Mouse (Mus musculus) hindbrain, embryonic 11.5 days (tissue): ENCODE measurements around the gene Qrich1. TPM values are rescaled to one million over a fixed set of nuclear protein-coding genes. Genes with fewer than 3 reads are reported as not detected.

Experiments used
- ATAC-seq: fragments of 200-750 bp; cut with Nextera tagmentation; 2 replicates; pipeline ENCODE4 v1.8.0; 2017; ENCODE audit warnings: mild to moderate bottlenecking, moderate TSS enrichment, moderate library complexity; ENCODE audit not compliant: low FRiP score
- DNase-seq: peaks from one replicate; pipeline ENCODE4 v3.0.0-alpha.2; 2015; ENCODE audit warnings: low spot score
- H3K27ac ChIP-seq: fragments of 300-500 bp; sonication (generic); 2 replicates; pipeline ENCODE4 v1.5.1; 2014; ENCODE audit warnings: mild to moderate bottlenecking, low read depth, low read length
- H3K27me3 ChIP-seq: fragments of 300-500 bp; sonication (generic); 2 replicates; pipeline ENCODE4 v1.6.1; 2014; ENCODE audit warnings: mild to moderate bottlenecking, low read length, moderate library complexity, mixed read lengths; ENCODE audit not compliant: control insufficient read depth, insufficient read depth
- H3K36me3 ChIP-seq: fragments of 300-500 bp; sonication (generic); 2 replicates; pipeline ENCODE4 v1.6.1; 2014; ENCODE audit warnings: mild to moderate bottlenecking, low read length, moderate library complexity, mixed read lengths; ENCODE audit not compliant: control insufficient read depth, insufficient read depth
- H3K4me1 ChIP-seq: fragments of 300-500 bp; sonication (generic); replicated peaks from 2 replicates; pipeline ENCODE4 v1.6.1; 2014; ENCODE audit warnings: low read length, mixed read lengths; ENCODE audit not compliant: control insufficient read depth, insufficient read depth
- H3K4me2 ChIP-seq: fragments of 300-500 bp; sonication (generic); replicated peaks from 2 replicates; pipeline ENCODE4 v1.6.1; 2014; ENCODE audit warnings: mild to moderate bottlenecking, low read depth, low read length
- H3K4me3 ChIP-seq: fragments of 300-500 bp; sonication (generic); 2 replicates; pipeline ENCODE4 v1.5.1; 2014; ENCODE audit warnings: low read depth, low read length
- H3K9ac ChIP-seq: fragments of 300-500 bp; sonication (generic); 2 replicates; pipeline ENCODE4 v1.6.1; 2014; ENCODE audit warnings: low read depth, low read length
- H3K9me3 ChIP-seq: fragments of 300-500 bp; sonication (generic); 2 replicates; pipeline ENCODE4 v1.6.1; 2016; ENCODE audit warnings: low read length; ENCODE audit not compliant: control insufficient read depth
- WGBS: fragments of 180-500 bp; shearing (Covaris S2); extraction: QIAGEN DNeasy Blood & Tissue Kit; methylation state at CpG from one replicate; pipeline ENCODE4 v1.1.7; 2014; 5-methylcytosine and 5-hydroxymethylcytosine counted together
- polyA plus RNA-seq: library from polyadenylated mRNA; unstranded; fragments of >200 nt; fragmentation: Nextera tagmentation; extraction: Ambion mirVana; gene quantifications from 2 replicates; pipeline ENCODE4 v1.2.1, GENCODE M21; 2014

The Qrich1 gene
- polyA plus RNA-seq, 1 experiment from 2014 or later = 154 TPM

DNA sequence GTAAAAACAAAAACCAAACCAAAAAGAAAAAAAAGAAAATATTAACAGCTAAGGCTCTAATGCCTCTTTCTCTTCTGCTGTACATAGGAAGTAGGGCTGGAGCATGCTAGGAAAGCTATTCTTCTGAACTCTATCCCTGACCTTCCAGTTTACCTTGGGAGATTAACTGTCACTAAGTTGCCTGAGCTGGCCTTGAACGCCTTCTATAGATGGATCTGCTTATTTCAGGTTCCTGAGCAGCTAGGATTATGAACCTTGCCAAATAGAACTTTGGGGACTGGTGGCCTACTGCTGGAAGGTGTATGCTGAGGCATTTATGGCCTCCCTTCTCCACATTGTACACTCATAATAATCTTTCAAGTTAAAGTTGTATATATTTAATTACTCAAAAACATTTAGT lies 14.3 kb downstream of the Qrich1 start:
- Histone ChIP-seq H3K4me3 (no peak overlapping the region), H3K27ac (no peak overlapping the region), H3K4me1 (no peaks in the 10 kb centered on the region), H3K36me3 (peaks cover 25% of the 10 kb centered on the region), H3K9ac (no peak overlapping the region), H3K9me3 (no peaks in the 10 kb centered on the region), H3K27me3 (no peaks in the 10 kb centered on the region), H3K4me2 (no peak overlapping the region)
- 94% methylated on average over 1 of the region's 1 CpGs for WGBS
- no peak for ATAC-seq
- DNase-seq = no peak

DNA sequence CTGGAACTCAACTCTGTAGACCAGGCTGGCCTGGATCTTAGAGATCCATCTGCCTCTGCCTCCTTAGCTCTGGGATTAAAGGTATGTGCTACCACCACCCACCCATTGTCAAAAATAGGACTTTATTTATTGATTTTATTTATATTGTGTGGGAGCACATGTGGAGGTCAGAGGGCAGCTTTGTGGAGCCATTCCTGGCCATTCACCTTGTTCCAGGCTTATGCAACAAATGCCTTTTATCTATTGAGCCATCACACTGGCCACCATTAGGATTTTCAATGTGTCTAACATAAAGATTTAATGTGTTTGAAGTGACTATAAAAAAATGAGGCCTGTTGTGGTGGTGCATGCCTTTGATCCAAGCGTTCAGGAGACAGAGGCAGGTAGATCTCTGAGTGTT lies 14.9 kb downstream of the Qrich1 start:
- H3K27ac ChIP-seq = no peak overlapping the region
- 98% methylated on average over 1 of the region's 1 CpGs for WGBS
- H3K36me3 ChIP-seq = peaks cover 25% of the 10 kb centered on the region
- H3K4me3 ChIP-seq = no peak overlapping the region
- DNase-seq = no peak
- no peak for ATAC-seq
- H3K27me3 ChIP-seq = no peaks in the 10 kb centered on the region
- H3K9ac ChIP-seq = no peak overlapping the region
- no peaks in the 10 kb centered on the region for H3K9me3 ChIP-seq
- no peak overlapping the region for H3K4me2 ChIP-seq
- no peaks in the 10 kb centered on the region for H3K4me1 ChIP-seq

DNA sequence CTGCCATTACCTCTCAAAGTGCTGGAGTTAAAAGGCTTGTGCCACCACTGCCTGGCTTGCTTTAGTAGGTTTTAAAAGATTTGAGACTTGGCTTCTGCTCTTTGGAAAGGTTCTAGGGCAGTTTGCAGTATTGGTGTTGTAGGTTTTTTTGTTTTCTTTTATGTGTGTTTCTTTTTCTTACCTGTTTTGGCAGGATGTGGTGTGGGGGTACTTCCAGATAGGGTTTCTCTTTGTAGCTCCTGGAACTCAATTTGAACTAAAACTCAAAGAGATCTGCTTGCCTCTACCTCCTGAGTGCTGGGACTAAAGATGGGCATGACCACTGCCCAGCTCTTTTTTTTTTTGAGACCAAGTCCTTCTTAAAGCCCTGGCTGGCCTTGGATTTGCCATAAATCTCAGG lies 24.2 kb downstream of the Qrich1 start:
- no peaks in the 10 kb centered on the region for H3K4me1 ChIP-seq
- H3K4me3 ChIP-seq = no peak overlapping the region
- H3K9me3 ChIP-seq = no peaks in the 10 kb centered on the region
- DNase-seq (no peak), ATAC-seq (no peak)
- H3K36me3 ChIP-seq = peaks cover 27% of the 10 kb centered on the region; the same call in 1 of the 2 replicates
- no peak overlapping the region for H3K4me2 ChIP-seq
- H3K9ac ChIP-seq = no peak overlapping the region
- no peak overlapping the region for H3K27ac ChIP-seq
- no peaks in the 10 kb centered on the region for H3K27me3 ChIP-seq

DNA sequence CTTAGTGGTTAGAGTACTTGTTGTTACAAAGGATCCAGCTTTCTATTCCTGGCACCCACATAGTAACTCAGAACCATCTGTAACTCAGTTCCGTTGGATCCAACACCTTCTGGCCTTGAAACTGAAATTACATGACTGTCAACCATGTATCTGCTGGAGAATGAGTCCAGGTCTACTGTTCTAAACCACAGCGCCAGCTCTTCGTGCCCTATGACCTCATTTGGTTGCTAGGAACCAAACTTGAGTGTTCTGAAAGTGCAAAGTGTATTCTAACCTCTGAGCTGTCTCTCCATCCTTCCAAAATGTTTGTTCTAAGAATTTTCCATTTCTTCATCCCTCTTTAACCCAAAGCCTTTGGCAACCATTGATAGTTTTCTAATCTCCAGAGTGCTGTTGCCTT lies 29.4 kb downstream of the Qrich1 start:
- no peaks in the 10 kb centered on the region for H3K27me3 ChIP-seq
- H3K4me2 ChIP-seq = no peak overlapping the region
- no peak overlapping the region for H3K27ac ChIP-seq
- no peaks in the 10 kb centered on the region for H3K9me3 ChIP-seq
- H3K36me3 ChIP-seq = peaks cover 27% of the 10 kb centered on the region; the same call in 1 of the 2 replicates
- H3K4me1 ChIP-seq = no peaks in the 10 kb centered on the region
- WGBS = 92% methylated on average over 3 of the region's 3 CpGs
- no peak overlapping the region for H3K9ac ChIP-seq
- ATAC-seq (no peak), DNase-seq (no peak)
- no peak overlapping the region for H3K4me3 ChIP-seq

DNA sequence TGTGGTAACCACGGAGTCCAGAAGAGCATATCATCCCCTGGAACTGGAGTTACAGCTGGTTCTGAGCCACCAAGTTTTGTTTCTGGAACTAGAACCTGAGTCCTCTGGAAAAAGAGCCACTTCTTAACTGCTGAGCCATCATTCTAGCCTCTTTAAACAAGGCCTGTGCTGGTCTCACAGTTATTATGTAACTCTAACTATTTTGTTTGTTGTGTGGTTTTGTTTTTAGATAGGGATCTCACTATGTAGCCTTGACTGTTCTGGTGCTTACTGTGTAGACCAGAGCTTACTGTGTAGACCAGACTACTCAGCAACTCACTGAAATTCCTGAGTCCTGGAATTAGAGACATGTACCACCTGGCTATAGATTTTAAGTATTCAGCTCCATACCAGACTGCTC lies 30.3 kb downstream of the Qrich1 start:
- no peak overlapping the region for H3K4me3 ChIP-seq
- H3K36me3 ChIP-seq = peaks cover 26% of the 10 kb centered on the region; the same call in 1 of the 2 replicates
- no peak overlapping the region for H3K27ac ChIP-seq
- H3K4me2 ChIP-seq = no peak overlapping the region
- no peak overlapping the region for H3K9ac ChIP-seq
- ATAC-seq = no peak
- no peaks in the 10 kb centered on the region for H3K9me3 ChIP-seq
- no peaks in the 10 kb centered on the region for H3K27me3 ChIP-seq
- DNase-seq = no peak
- no peaks in the 10 kb centered on the region for H3K4me1 ChIP-seq
- 96% methylated on average over 1 of the region's 1 CpGs for WGBS

DNA sequence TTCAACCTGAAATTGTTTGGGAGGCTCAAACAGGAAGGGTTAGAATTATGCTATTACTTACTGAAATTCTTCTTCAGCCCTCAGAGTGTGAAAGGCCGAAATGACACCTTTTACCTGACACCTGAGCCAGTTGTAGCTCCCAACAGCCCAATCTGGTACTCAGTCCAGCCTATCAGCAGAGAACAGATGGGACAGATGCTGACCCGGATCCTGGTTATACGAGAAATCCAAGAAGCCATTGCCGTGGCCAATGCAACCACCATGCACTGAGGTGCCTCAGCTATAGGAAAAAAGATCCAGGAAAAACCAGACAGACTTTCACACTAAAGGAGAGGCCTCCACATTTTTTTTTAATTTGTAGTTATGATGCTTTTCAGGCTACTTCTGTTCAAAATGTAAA lies 42.6 kb downstream of the Qrich1 start:
- Histone ChIP-seq H3K9ac (no peak overlapping the region), H3K4me1 (no peaks in the 10 kb centered on the region), H3K36me3 (peaks cover 27% of the 10 kb centered on the region), H3K9me3 (no peaks in the 10 kb centered on the region), H3K4me2 (no peak overlapping the region), H3K27me3 (no peaks in the 10 kb centered on the region), H3K4me3 (no peak overlapping the region), H3K27ac (no peak overlapping the region)
- DNase-seq (no peak), ATAC-seq (no peak)
- 97% methylated on average over 4 of the region's 4 CpGs for WGBS

DNA sequence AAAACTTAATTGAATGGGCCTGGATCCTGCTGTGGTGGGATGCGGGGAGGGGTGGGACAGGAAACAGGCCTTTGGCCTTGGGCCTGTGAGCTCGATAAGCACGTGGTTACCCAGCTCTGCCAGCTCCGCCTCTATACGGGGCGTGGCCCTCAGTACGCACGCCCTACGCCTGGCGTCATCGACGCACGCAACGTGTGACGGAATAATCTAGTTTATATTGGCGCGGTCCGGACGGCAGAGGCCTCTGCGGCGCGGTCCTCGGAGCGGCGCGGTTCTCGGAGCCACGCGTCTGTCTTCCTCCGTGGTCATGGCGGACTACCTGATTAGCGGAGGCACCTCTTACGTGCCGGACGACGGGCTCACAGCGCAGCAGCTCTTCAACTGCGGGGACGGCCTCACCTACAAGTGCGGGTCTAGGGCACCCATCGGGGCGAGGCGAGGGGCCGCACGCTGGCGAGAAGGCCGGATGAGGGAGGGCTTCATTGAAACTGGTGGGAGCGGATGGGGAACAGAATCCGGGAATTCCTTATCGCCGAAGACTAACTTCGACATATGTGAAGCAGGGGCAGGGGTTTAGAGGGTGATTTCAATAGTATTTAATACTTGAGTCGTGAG lies 43.7 kb downstream of the Qrich1 start, which contains the start of gene Impdh2:
Gene Impdh2, plus strand, starts transcription at position 60 of the 615 bp plus-strand sequence.
- Histone ChIP-seq H3K4me1 (no peaks in the 10 kb centered on the region), H3K27ac (peak within 1 kb of the TSS; percentile 54; the same call in 1 of the 2 replicates), H3K27me3 (no peaks in the 10 kb centered on the region), H3K9me3 (no peaks in the 10 kb centered on the region), H3K9ac (peak within 1 kb of the TSS; percentile 68), H3K4me2 (peak within 1 kb of the TSS; percentile 62), H3K36me3 (peaks cover 24% of the 10 kb centered on the region), H3K4me3 (peak within 1 kb of the TSS; percentile 43)
- ATAC-seq (peak; percentile 99), DNase-seq (peak; percentile 99)
- under 1% methylated on average over 50 of the region's 53 CpGs for WGBS

DNA sequence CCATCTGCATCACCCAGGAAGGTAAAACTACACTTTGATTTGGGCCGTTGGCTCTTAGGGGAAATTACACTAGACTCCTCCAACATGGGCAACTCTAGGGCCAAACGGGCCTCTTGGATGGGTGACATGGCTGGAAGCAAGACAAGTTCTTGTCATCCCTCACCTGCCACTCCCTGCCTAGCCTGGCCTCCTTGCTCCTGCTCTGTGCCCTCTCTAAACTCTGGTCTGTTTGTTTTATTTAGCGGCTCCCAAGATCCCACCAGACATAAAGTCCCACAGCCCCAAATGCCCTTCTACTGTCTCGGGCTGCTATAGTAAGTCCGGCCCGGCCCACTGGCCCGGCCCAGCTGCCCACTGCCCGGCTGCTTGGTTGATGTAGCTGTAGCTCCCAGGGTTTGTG lies 47.1 kb downstream of the Qrich1 start:
- 91% methylated on average over 8 of the region's 8 CpGs for WGBS
- H3K9me3 ChIP-seq = no peaks in the 10 kb centered on the region
- no peak overlapping the region for H3K4me3 ChIP-seq
- H3K9ac ChIP-seq = no peak overlapping the region
- H3K27ac ChIP-seq = no peak overlapping the region
- no peaks in the 10 kb centered on the region for H3K27me3 ChIP-seq
- no peak overlapping the region for H3K4me2 ChIP-seq
- no peak for ATAC-seq
- no peak for DNase-seq
- H3K4me1 ChIP-seq = peaks cover 12% of the 10 kb centered on the region
- peaks cover 5% of the 10 kb centered on the region; the same call in 1 of the 2 replicates for H3K36me3 ChIP-seq

DNA sequence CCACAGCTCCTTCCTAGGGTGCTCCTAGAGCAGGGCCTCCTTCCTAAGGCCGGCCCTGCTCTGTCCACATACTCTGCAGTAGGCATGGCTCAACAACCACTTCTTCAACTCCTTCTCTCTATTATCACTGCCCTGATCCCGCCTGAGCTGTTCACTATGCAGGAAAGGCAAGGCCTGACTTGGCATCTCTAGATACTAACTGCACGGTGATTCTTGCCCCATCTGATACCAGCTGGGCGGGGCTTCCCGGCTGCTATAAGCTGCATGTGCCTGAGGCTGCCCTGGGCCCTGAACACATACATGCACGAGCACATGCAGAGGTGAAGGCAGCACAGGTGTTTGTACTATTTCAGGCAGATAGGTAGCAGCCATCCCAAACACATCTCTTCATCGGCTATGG lies 47.5 kb downstream of the Qrich1 start:
- Histone ChIP-seq H3K36me3 (peaks cover 5% of the 10 kb centered on the region; the same call in 1 of the 2 replicates), H3K4me2 (no peak overlapping the region), H3K9me3 (no peaks in the 10 kb centered on the region), H3K4me3 (no peak overlapping the region), H3K9ac (no peak overlapping the region), H3K27ac (no peak overlapping the region), H3K4me1 (peaks cover 12% of the 10 kb centered on the region), H3K27me3 (no peaks in the 10 kb centered on the region)
- no peak for ATAC-seq
- DNase-seq = no peak
- 91% methylated on average over 7 of the region's 7 CpGs for WGBS
